Comparison of ENCODE assay signal across 20 mouse cellular contexts in genomic region chr11:65739880-65740279, GRCm38 (mm10). TPM values are rescaled to one million over a fixed set of nuclear protein-coding genes. Genes with fewer than 3 reads are reported as not detected.
DNase-seq lines count a peak whose midpoint lies in the region; ATAC-seq and TF ChIP-seq lines count a peak whose summit lies in the region.
"Had no signal": no experiment of that assay in that cellular context is flagged by ENCODE, and none has a peak within 500 bp of the region (broad histone marks: within the 10 kb centered on the region; RNA-seq: fewer than 3 reads in every experiment).

No protein-coding gene starts in this region.

- intact Hi-C loops in gastrocnemius, postnatal 36 days (cut with DNase I) = loop anchor here (10.0 kb wide), 1 partner anchor 45 kb away; the partner anchor contains the start of gene Map2k4

- no peaks in the 10 kb centered on the region for H3K9me3 ChIP-seq in MEL (replicated peaks; ENCODE audit: insufficient read depth, low read length)
- no peaks in the 10 kb centered on the region for H3K9me3 ChIP-seq in liver, postnatal 0 days (ENCODE audit: low read length)
- H3K9me3 ChIP-seq in hindbrain, embryonic 14.5 days (ENCODE audit: control insufficient read depth, low read length) = no peaks in the 10 kb centered on the region
- H3K9me3 ChIP-seq: embryonic facial prominence, embryonic 10.5 days; hindbrain, embryonic 12.5 days; midbrain, embryonic 13.5 days had no signal

- H3K27ac ChIP-seq in MEL (ENCODE audit: control insufficient read depth, low read depth, low read length) = peak overlapping the region; percentile 49
- no peak overlapping the region for H3K27ac ChIP-seq in liver, postnatal 0 days (ENCODE audit: low read depth)
- no peak overlapping the region for H3K27ac ChIP-seq in hindbrain, embryonic 14.5 days
- H3K27ac ChIP-seq: embryonic facial prominence, embryonic 10.5 days; gastrocnemius, adult 2 months; heart, adult 2 months; hindbrain, embryonic 12.5 days; midbrain, embryonic 13.5 days had no signal

- ATAC-seq in common myeloid progenitor, adult 5-6 weeks (replicated peaks; ENCODE audit: low read depth, poor library complexity, severe bottlenecking) = peak; percentile 49
- peak; percentile 41; the same call in 1 of the 2 replicates for ATAC-seq in liver, postnatal 0 days
- ATAC-seq in hindbrain, embryonic 14.5 days (ENCODE audit: low FRiP score) = no peak
- ATAC-seq: midbrain, embryonic 13.5 days had no signal

- no peak overlapping the region; the same call in 1 of the 2 replicates for H3K4me2 ChIP-seq in liver, postnatal 0 days (ENCODE audit: low read depth, low read length)
- H3K4me2 ChIP-seq in hindbrain, embryonic 14.5 days (replicated peaks) = no peak overlapping the region
- H3K4me2 ChIP-seq: hindbrain, embryonic 12.5 days; midbrain, embryonic 13.5 days had no signal

- peak; percentile 71 for DNase-seq in MEL (ENCODE audit: low read depth, low spot score)
- peak; percentile 24 for DNase-seq in large intestine, adult 2 months (ENCODE audit: low read depth, low spot score)
- DNase-seq in liver, postnatal 0 days = no peak
- no peak for DNase-seq in gastrocnemius, postnatal 36 days
- DNase-seq in kidney, adult 11 months = no peak
- DNase-seq in hindbrain, embryonic 14.5 days (ENCODE audit: low spot score) = no peak
- DNase-seq in lung, adult 2 months = no peak
- DNase-seq: adrenal gland, postnatal 25 days; B cell, adult 2 months; cerebellum, postnatal 10 days; gastrocnemius, adult 2 months; heart, adult 2 months; kidney, adult 9 months; kidney, postnatal 36 days; retina, postnatal 1 day; thymus, postnatal 25 days had no signal

- no peak overlapping the region; the same call in 1 of the 2 replicates for H3K9ac ChIP-seq in MEL (ENCODE audit: control insufficient read depth, low read depth, low read length, poor library complexity, severe bottlenecking)
- no peak overlapping the region for H3K9ac ChIP-seq in liver, postnatal 0 days (replicated peaks)
- H3K9ac ChIP-seq in hindbrain, embryonic 14.5 days = no peak overlapping the region
- H3K9ac ChIP-seq: hindbrain, embryonic 12.5 days; midbrain, embryonic 13.5 days had no signal

- TF ChIP-seq POLR2A in MEL (IDR thresholded peaks at IDR 0.05; ENCODE audit: control insufficient read depth in 1 of 2, insufficient read depth in 1 of 2, low read depth in 1 of 2, low read length in 2 of 2, poor library complexity in 1 of 2) = no peak
- no peak for TF ChIP-seq POLR2A in lung, adult 2 months (IDR thresholded peaks at IDR 0.05; ENCODE audit: borderline replicate concordance, extremely low read depth, low read depth, low read length)

- H3K4me1 ChIP-seq in MEL (ENCODE audit: control insufficient read depth in 1 of 2, insufficient read depth in 2 of 2, low read length in 2 of 2) = peaks cover 16 to 26% of the 10 kb centered on the region in 2 experiments
- H3K4me1 ChIP-seq in liver, postnatal 0 days (ENCODE audit: insufficient read depth) = peaks cover 12% of the 10 kb centered on the region
- H3K4me1 ChIP-seq in hindbrain, embryonic 14.5 days (replicated peaks; ENCODE audit: control insufficient read depth, insufficient read depth, low read length) = no peaks in the 10 kb centered on the region
- peaks cover 10% of the 10 kb centered on the region for H3K4me1 ChIP-seq in lung, adult 2 months (ENCODE audit: control insufficient read depth, insufficient read depth, low read length)
- H3K4me1 ChIP-seq: embryonic facial prominence, embryonic 10.5 days; hindbrain, embryonic 12.5 days; midbrain, embryonic 13.5 days had no signal

- no peaks in the 10 kb centered on the region for H3K27me3 ChIP-seq in MEL (ENCODE audit: control insufficient read depth in 1 of 2, insufficient read depth in 2 of 2, low read length in 2 of 2)
- H3K27me3 ChIP-seq in liver, postnatal 0 days (ENCODE audit: insufficient read depth, low read length) = no peaks in the 10 kb centered on the region
- no peaks in the 10 kb centered on the region for H3K27me3 ChIP-seq in hindbrain, embryonic 14.5 days (ENCODE audit: control insufficient read depth, insufficient read depth, low read length)
- H3K27me3 ChIP-seq: hindbrain, embryonic 12.5 days; midbrain, embryonic 13.5 days had no signal

- TF ChIP-seq CTCF in MEL (IDR thresholded peaks at IDR 0.05 in 2 of 3, conservative IDR thresholded peaks at IDR 0.05 in 1 of 3; ENCODE audit: control insufficient read depth in 1 of 3, insufficient read depth in 1 of 3, low read depth in 2 of 3, low read length in 3 of 3, poor library complexity in 1 of 3, severe bottlenecking in 1 of 3) = no peak
- TF ChIP-seq CTCF in liver, postnatal 0 days (IDR thresholded peaks at IDR 0.05; ENCODE audit: low read depth) = no peak
- no peak for TF ChIP-seq CTCF in lung, adult 2 months (IDR thresholded peaks at IDR 0.05; ENCODE audit: insufficient read depth, low read length)

- H3K4me3 ChIP-seq in MEL (ENCODE audit: control insufficient read depth in 1 of 2, insufficient read depth in 1 of 2, low read depth in 2 of 2, low read length in 2 of 2) = peak overlapping the region in 1 of 2 experiments; percentile 14; a peak in 1 of 4 replicates
- no peak overlapping the region for H3K4me3 ChIP-seq in liver, postnatal 0 days (ENCODE audit: low read depth, low read length)
- H3K4me3 ChIP-seq in hindbrain, embryonic 14.5 days (replicated peaks; ENCODE audit: low read length) = no peak overlapping the region
- H3K4me3 ChIP-seq in lung, adult 2 months (replicated peaks; ENCODE audit: extremely low read depth, low read depth, low read length) = no peak overlapping the region
- H3K4me3 ChIP-seq: embryonic facial prominence, embryonic 10.5 days; gastrocnemius, adult 2 months; heart, adult 2 months; hindbrain, embryonic 12.5 days; midbrain, embryonic 13.5 days had no signal

- peaks cover 0 to 43% of the 10 kb centered on the region in 2 experiments; a peak in 3 of 4 replicates for H3K36me3 ChIP-seq in MEL (ENCODE audit: control insufficient read depth in 1 of 2, insufficient read depth in 2 of 2, low read length in 2 of 2)
- peaks cover 9% of the 10 kb centered on the region; the same call in 1 of the 2 replicates for H3K36me3 ChIP-seq in liver, postnatal 0 days (replicated peaks; ENCODE audit: insufficient read depth, low read length)
- no peaks in the 10 kb centered on the region for H3K36me3 ChIP-seq in hindbrain, embryonic 14.5 days (replicated peaks; ENCODE audit: control insufficient read depth, insufficient read depth)
- H3K36me3 ChIP-seq: hindbrain, embryonic 12.5 days had no signal

- H3K79me2 ChIP-seq in MEL (ENCODE audit: control insufficient read depth, insufficient read depth, low read length, poor library complexity) = no peaks in the 10 kb centered on the region

- TF ChIP-seq RAD21 in MEL (IDR thresholded peaks at IDR 0.05; ENCODE audit: low read depth, low read length) = no peak

- TF ChIP-seq EP300 in MEL (IDR thresholded peaks at IDR 0.05; ENCODE audit: low read depth in 1 of 2, low read length in 2 of 2) = peak; percentile 69 to 70
- TF ChIP-seq EP300 in liver, postnatal 0 days (IDR thresholded peaks at IDR 0.05; ENCODE audit: low read depth) = no peak

TF ChIP-seq in MEL, 35 proteins besides CTCF, POLR2A, EP300 and RAD21 (continues in another document):
- TF ChIP-seq MXI1 (IDR thresholded peaks at IDR 0.05; ENCODE audit: low read depth, low read length) (0 out of 2 replicates have a peak, but pooled peaks have one; percentile 31), ZKSCAN1 (IDR thresholded peaks at IDR 0.05; ENCODE audit: low read depth, low read length) (no peak), USF2 (IDR thresholded peaks at IDR 0.05; ENCODE audit: borderline replicate concordance in 1 of 2, insufficient read depth in 1 of 2, low read depth in 1 of 2, low read length in 2 of 2) (no peak), GABPA (IDR thresholded peaks at IDR 0.05; ENCODE audit: low read depth, low read length) (no peak), TCF12 (IDR thresholded peaks at IDR 0.05; ENCODE audit: low read depth, low read length) (0 out of 2 replicates have a peak, but pooled peaks have one; percentile 32), MAZ (IDR thresholded peaks at IDR 0.05; ENCODE audit: low read depth, low read length) (no peak), ZC3H11A (IDR thresholded peaks at IDR 0.05; ENCODE audit: low read depth, low read length) (no peak), BHLHE40 (IDR thresholded peaks at IDR 0.05; ENCODE audit: borderline replicate concordance, low read depth, low read length) (no peak), RCOR1 (IDR thresholded peaks at IDR 0.05; ENCODE audit: low read depth, low read length) (peak; percentile 46; the same call in 1 of the 2 replicates), HCFC1 (IDR thresholded peaks at IDR 0.05; ENCODE audit: low read depth, low read length) (no peak), MAX (IDR thresholded peaks at IDR 0.05; ENCODE audit: low read length) (no peak), JUND (IDR thresholded peaks at IDR 0.05; ENCODE audit: low read depth, low read length) (no peak), POLR2AphosphoS2 (IDR thresholded peaks at IDR 0.05; ENCODE audit: low read length) (no peak), ETS1 (IDR thresholded peaks at IDR 0.05; ENCODE audit: low read depth, low read length) (peak; percentile 67), POLR2AphosphoS5 (IDR thresholded peaks at IDR 0.05; ENCODE audit: borderline replicate concordance, low read depth, low read length) (no peak), TBP (IDR thresholded peaks at IDR 0.05; ENCODE audit: low read depth, low read length) (no peak), MEF2A (IDR thresholded peaks at IDR 0.05; ENCODE audit: extremely low read depth, insufficient replicate concordance, low read depth, low read length, poor library complexity, severe bottlenecking) (no peak), MAFK (IDR thresholded peaks at IDR 0.05; ENCODE audit: borderline replicate concordance, low read depth, low read length) (peak; percentile 93), NRF1 (IDR thresholded peaks at IDR 0.05; ENCODE audit: insufficient read depth, low read depth, low read length, poor library complexity, severe bottlenecking) (no peak), MYC (IDR thresholded peaks at IDR 0.05; ENCODE audit: low read depth, low read length) (no peak), ZNF384 (IDR thresholded peaks at IDR 0.05; ENCODE audit: low read depth, low read length) (no peak), ZMIZ1 (IDR thresholded peaks at IDR 0.05; ENCODE audit: low read depth, low read length) (no peak)

RNA-seq across cellular contexts. Expression of gene Map2k4, which starts 48.2 kb away (rescaled TPM):
- 20.0 and 24.5 TPM in 2 replicates for total RNA-seq in MEL (2012; rRNA removed)
- polyA plus RNA-seq in MEL (2012; ENCODE audit: insufficient read depth in 1 of 2, insufficient read length in 2 of 2, low read depth in 1 of 2, low replicate concordance in 2 of 2, missing spikeins in 1 of 2) = 10 to 100 TPM; 21.8 to 70.7 TPM
- 33.9 and 37.9 TPM in 2 replicates for total RNA-seq in common myeloid progenitor, adult 5-6 weeks (2017)
- polyA plus RNA-seq in large intestine, adult 2 months (2012; rRNA removed) = 17.9 and 26.6 TPM in 2 replicates
- 21.7 and 23.6 TPM in 2 replicates for polyA plus RNA-seq in liver, postnatal 0 days (2015; fragmentation: Nextera tagmentation; extraction: Ambion mirVana)
- total RNA-seq in gastrocnemius, postnatal 36 days (2021) = 10 to 100 TPM; 66.3 to 66.9 TPM
- polyA plus RNA-seq in hindbrain, embryonic 14.5 days (2014; fragmentation: Nextera tagmentation; extraction: Ambion mirVana) = 117 and 132 TPM in 2 replicates
- polyA plus RNA-seq in lung, adult 2 months (2012; rRNA removed) = 11.5 and 18.4 TPM in 2 replicates

Comparison
In these comparisons a context has a peak if more than half of its experiments do, and no peak if none do; other contexts are left out.
1. DNase-seq: peak in MEL (single experiment) and large intestine, adult 2 months (single experiment); none in liver, postnatal 0 days (single experiment), gastrocnemius, postnatal 36 days (0 of 2), kidney, adult 11 months (single experiment), hindbrain, embryonic 14.5 days (single experiment) and lung, adult 2 months (single experiment).